Mouse (Mus musculus): ENCODE results near the gene Sowahb. TPM values are rescaled to one million over a fixed set of nuclear protein-coding genes. Genes with fewer than 3 reads are reported as not detected.

The Sowahb gene
- polyA plus RNA-seq, 1 experiment, result 0.01 TPM

GRCm38 (mm10) chr5:93046306-93046845 is 1.6 kb upstream of the Sowahb start:
- peaks cover 29% of the 10 kb centered on the region for H3K27me3 ChIP-seq (ENCODE audit: control insufficient read depth, insufficient read depth, insufficient read length)
- H3ac ChIP-seq (ENCODE audit: control insufficient read depth, insufficient read length, low read depth), result no peak overlapping the region
- no peaks in the 10 kb centered on the region for H3K79me2 ChIP-seq (ENCODE audit: control insufficient read depth, insufficient read depth)
- TF ChIP-seq USF1 (IDR thresholded peaks at IDR 0.05; ENCODE audit: low read depth), result no peak
- no peak for TF ChIP-seq CTCF (IDR thresholded peaks at IDR 0.05; ENCODE audit: control insufficient read depth, insufficient read depth, insufficient read length)
- TF ChIP-seq MYOG (IDR thresholded peaks at IDR 0.05; ENCODE audit: control insufficient read depth, extremely low read depth, insufficient read length), result no peak
- TF ChIP-seq FOSL1 (IDR thresholded peaks at IDR 0.05; ENCODE audit: insufficient read depth, low read length, poor library complexity, severe bottlenecking), result no peak
- TF ChIP-seq MAX (IDR thresholded peaks at IDR 0.05), result no peak
- TF ChIP-seq MYOD1 (IDR thresholded peaks at IDR 0.05; ENCODE audit: control insufficient read depth, insufficient read length, low read depth), result no peak
- TF ChIP-seq CEBPB (IDR thresholded peaks at IDR 0.05; ENCODE audit: low read depth), result no peak
- no peaks in the 10 kb centered on the region for H3K79me3 ChIP-seq (ENCODE audit: low read depth)
- H3K36me3 ChIP-seq (ENCODE audit: control insufficient read depth, insufficient read depth), result no peaks in the 10 kb centered on the region
- H3K4me3 ChIP-seq (ENCODE audit: insufficient read depth, poor library complexity, severe bottlenecking), result no peak overlapping the region

- TF ChIP-seq USF1 (IDR thresholded peaks at IDR 0.05; ENCODE audit: low read depth) (no peak), CTCF (IDR thresholded peaks at IDR 0.05; ENCODE audit: control insufficient read depth, insufficient read depth, insufficient read length) (no peak), FOSL1 (IDR thresholded peaks at IDR 0.05; ENCODE audit: insufficient read depth, low read length, poor library complexity, severe bottlenecking) (no peak), MAX (IDR thresholded peaks at IDR 0.05) (no peak), MYOD1 (IDR thresholded peaks at IDR 0.05; ENCODE audit: control insufficient read depth, insufficient read length, low read depth) (no peak), CEBPB (IDR thresholded peaks at IDR 0.05; ENCODE audit: low read depth) (no peak), MYOG (IDR thresholded peaks at IDR 0.05; ENCODE audit: control insufficient read depth, extremely low read depth, insufficient read length) (no peak)
- Histone ChIP-seq H3K79me3 (ENCODE audit: low read depth) (no peaks in the 10 kb centered on the region), H3ac (ENCODE audit: control insufficient read depth, insufficient read length, low read depth) (no peak overlapping the region), H3K36me3 (ENCODE audit: control insufficient read depth, insufficient read depth) (no peaks in the 10 kb centered on the region), H3K4me3 (ENCODE audit: insufficient read depth, poor library complexity, severe bottlenecking) (no peak overlapping the region), H3K27me3 (ENCODE audit: control insufficient read depth, insufficient read depth, insufficient read length) (peaks cover 29% of the 10 kb centered on the region), H3K79me2 (ENCODE audit: control insufficient read depth, insufficient read depth) (no peaks in the 10 kb centered on the region)
Measured at GRCm38 (mm10) chr5:93045371-93045714, 521 bp upstream of the Sowahb start.

- TF ChIP-seq MYOG (IDR thresholded peaks at IDR 0.05; ENCODE audit: control insufficient read depth, extremely low read depth, insufficient read length), result no peak
- no peak for TF ChIP-seq CEBPB (IDR thresholded peaks at IDR 0.05; ENCODE audit: low read depth)
- H3K79me2 ChIP-seq (ENCODE audit: control insufficient read depth, insufficient read depth), result no peaks in the 10 kb centered on the region
- no peak overlapping the region for H3K4me3 ChIP-seq (ENCODE audit: insufficient read depth, poor library complexity, severe bottlenecking)
- peaks cover 29% of the 10 kb centered on the region for H3K27me3 ChIP-seq (ENCODE audit: control insufficient read depth, insufficient read depth, insufficient read length)
- H3K79me3 ChIP-seq (ENCODE audit: low read depth), result no peaks in the 10 kb centered on the region
- no peaks in the 10 kb centered on the region for H3K36me3 ChIP-seq (ENCODE audit: control insufficient read depth, insufficient read depth)
- no peak overlapping the region for H3ac ChIP-seq (ENCODE audit: control insufficient read depth, insufficient read length, low read depth)
Measured at GRCm38 (mm10) chr5:93043688-93044583, 886 bp downstream of the Sowahb start.

GRCm38 (mm10) chr5:93042831-93043687 is 1.8 kb downstream of the Sowahb start:
- H3K27me3 ChIP-seq (ENCODE audit: control insufficient read depth, insufficient read depth, insufficient read length), result peaks cover 29% of the 10 kb centered on the region
- no peaks in the 10 kb centered on the region for H3K79me2 ChIP-seq (ENCODE audit: control insufficient read depth, insufficient read depth)
- no peak overlapping the region for H3ac ChIP-seq (ENCODE audit: control insufficient read depth, insufficient read length, low read depth)
- H3K4me3 ChIP-seq (ENCODE audit: insufficient read depth, poor library complexity, severe bottlenecking), result no peak overlapping the region
- H3K36me3 ChIP-seq (ENCODE audit: control insufficient read depth, insufficient read depth), result no peaks in the 10 kb centered on the region
- H3K79me3 ChIP-seq (ENCODE audit: low read depth), result no peaks in the 10 kb centered on the region
- TF ChIP-seq MYOG (IDR thresholded peaks at IDR 0.05; ENCODE audit: control insufficient read depth, extremely low read depth, insufficient read length), result no peak
- TF ChIP-seq CTCF (IDR thresholded peaks at IDR 0.05; ENCODE audit: control insufficient read depth, insufficient read depth, insufficient read length), result no peak
- TF ChIP-seq FOSL1 (IDR thresholded peaks at IDR 0.05; ENCODE audit: insufficient read depth, low read length, poor library complexity, severe bottlenecking), result no peak
- TF ChIP-seq MAX (IDR thresholded peaks at IDR 0.05), result no peak
- TF ChIP-seq USF1 (IDR thresholded peaks at IDR 0.05; ENCODE audit: low read depth), result no peak
- TF ChIP-seq MYOD1 (IDR thresholded peaks at IDR 0.05; ENCODE audit: control insufficient read depth, insufficient read length, low read depth), result no peak
- no peak for TF ChIP-seq CEBPB (IDR thresholded peaks at IDR 0.05; ENCODE audit: low read depth)

- no peak overlapping the region for H3K4me3 ChIP-seq (ENCODE audit: insufficient read depth, poor library complexity, severe bottlenecking)
- no peak overlapping the region for H3ac ChIP-seq (ENCODE audit: control insufficient read depth, insufficient read length, low read depth)
- H3K79me3 ChIP-seq (ENCODE audit: low read depth), result no peaks in the 10 kb centered on the region
- TF ChIP-seq MYOD1 (IDR thresholded peaks at IDR 0.05; ENCODE audit: control insufficient read depth, insufficient read length, low read depth) (no peak), CTCF (IDR thresholded peaks at IDR 0.05; ENCODE audit: control insufficient read depth, insufficient read depth, insufficient read length) (no peak), MAX (IDR thresholded peaks at IDR 0.05) (no peak), MYOG (IDR thresholded peaks at IDR 0.05; ENCODE audit: control insufficient read depth, extremely low read depth, insufficient read length) (no peak), FOSL1 (IDR thresholded peaks at IDR 0.05; ENCODE audit: insufficient read depth, low read length, poor library complexity, severe bottlenecking) (no peak), CEBPB (IDR thresholded peaks at IDR 0.05; ENCODE audit: low read depth) (no peak), USF1 (IDR thresholded peaks at IDR 0.05; ENCODE audit: low read depth) (no peak)
- no peaks in the 10 kb centered on the region for H3K79me2 ChIP-seq (ENCODE audit: control insufficient read depth, insufficient read depth)
- H3K36me3 ChIP-seq (ENCODE audit: control insufficient read depth, insufficient read depth), result no peaks in the 10 kb centered on the region
- H3K27me3 ChIP-seq (ENCODE audit: control insufficient read depth, insufficient read depth, insufficient read length), result peaks cover 29% of the 10 kb centered on the region
Measured at GRCm38 (mm10) chr5:93042031-93042430, 2.8 kb downstream of the Sowahb start.

All from C2C12 (cell line).